Mouse (Mus musculus) bone marrow, adult 2 months (tissue): ENCODE measurements around the gene Otud7b.

Experiments used
- CTCF ChIP-seq: fragments of 200-500 bp; IDR thresholded peaks from 2 replicates; pipeline ENCODE4 v1.5.1; 2011; ENCODE audit warnings: low read length, control low read depth; ENCODE audit not compliant: control insufficient read depth, insufficient read depth
- POLR2A ChIP-seq: fragments of 200-500 bp; IDR thresholded peaks from 2 replicates; pipeline ENCODE4 v1.6.1; 2011; ENCODE audit warnings: low read depth, mild to moderate bottlenecking, control low read depth, low read length, borderline replicate concordance; ENCODE audit not compliant: control insufficient read depth

DNA sequence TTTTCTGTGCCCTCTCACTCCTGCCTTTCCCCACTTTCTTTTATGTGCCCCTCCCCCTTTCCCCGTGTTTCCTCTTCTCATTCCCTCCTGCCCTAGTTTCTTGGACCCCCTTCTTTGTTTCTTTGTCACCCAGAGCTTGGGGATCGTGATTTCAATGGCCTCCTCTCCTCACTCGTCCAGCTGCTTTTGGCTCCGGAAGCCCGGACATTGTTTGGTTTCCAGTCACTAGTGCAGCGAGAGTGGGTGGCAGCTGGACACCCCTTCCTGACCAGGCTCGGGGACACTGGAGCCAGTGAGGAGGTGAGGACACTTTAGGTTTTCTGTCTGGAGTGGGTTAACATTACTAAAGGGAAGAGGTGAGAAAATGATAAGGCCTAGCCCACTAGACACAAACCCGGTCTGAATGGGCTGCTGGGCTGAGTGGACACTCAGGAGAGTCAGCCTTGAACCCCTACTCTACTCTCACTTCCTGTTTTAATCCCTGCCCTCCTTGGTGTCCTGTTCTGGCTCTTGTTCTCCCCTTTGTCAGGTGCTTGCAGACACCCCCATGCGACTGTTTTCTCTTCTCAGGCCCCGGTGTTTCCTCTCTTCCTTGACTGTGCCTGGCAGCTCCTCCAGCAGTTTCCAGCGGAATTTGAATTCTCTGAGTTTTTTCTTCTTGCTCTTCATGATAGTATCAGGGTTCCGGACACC lies 64.3 kb downstream of the Otud7b start:
- no peak for TF ChIP-seq CTCF
- no peak for TF ChIP-seq POLR2A
